Mouse (Mus musculus) left cerebral cortex, adult 8-10 months (tissue): ENCODE results near the gene Zscan25. TPM values are rescaled to one million over a fixed set of nuclear protein-coding genes. Genes with fewer than 3 reads are reported as not detected.

Experiments used
- total RNA-seq, 4 experiments: library from RNA; stranded (reverse); gene quantifications; 2 replicates each; pipeline ENCODE4 v1.2.4; 2022

Gene Zscan25
- total RNA-seq, 4 experiments from 2014 or later = 18.5 to 24.1 (median 22.5) TPM

Other genes with a start within 250 kb of the Zscan25 start
- not detected for gene Gm4871, start 247.7 kb upstream of the Zscan25 start, total RNA-seq
- gene 1700018F24Rik, start 237.5 kb upstream of the Zscan25 start, total RNA-seq = not detected
- gene Arpc1a, start 196.7 kb upstream of the Zscan25 start, total RNA-seq = 100 to 1,000 TPM; 213 to 219 (median 216) TPM
- gene Kpna7, start 196.5 kb upstream of the Zscan25 start, total RNA-seq = not detected
- 10 to 100 TPM; 17.4 to 47.4 (median 23.9) TPM for gene Arpc1b, start 166.3 kb upstream of the Zscan25 start, total RNA-seq
- 100 to 1,000 TPM in 1 of 4 experiments, 10 to 100 TPM in 3; 77.5 to 101 (median 86.1) TPM for gene Pdap1, start 140.3 kb upstream of the Zscan25 start, total RNA-seq
- gene Bud31, start 140.1 kb upstream of the Zscan25 start, total RNA-seq = 10 to 100 TPM; 70.3 to 76.5 (median 74.1) TPM
- 10 to 100 TPM; 20.2 to 23.4 (median 21.8) TPM for gene Ptcd1, start 113.4 kb upstream of the Zscan25 start, total RNA-seq
- 10 to 100 TPM; 19.2 to 25.9 (median 22.6) TPM for gene Cpsf4, start 113.3 kb upstream of the Zscan25 start, total RNA-seq
- 100 to 1,000 TPM; 243 to 395 (median 326) TPM for gene Atp5j2, start 88.4 kb upstream of the Zscan25 start, total RNA-seq
- gene Zkscan14, start 78.6 kb upstream of the Zscan25 start, total RNA-seq = 10 to 100 TPM; 13.3 to 14.3 (median 14.0) TPM
- gene Zkscan5, start 75.9 kb upstream of the Zscan25 start, total RNA-seq = 10 to 100 TPM; 10.4 to 12.2 (median 10.9) TPM
- gene Zfp655, start 48.8 kb upstream of the Zscan25 start, total RNA-seq = 10 to 100 TPM; 31.6 to 35.8 (median 31.9) TPM
- gene Cyp3a57, start 64.8 kb downstream of the Zscan25 start, total RNA-seq = under 1 TPM; 0.30 to 0.48 (median 0.34) TPM
- not detected for gene Cyp3a16, start 189.2 kb downstream of the Zscan25 start, total RNA-seq